Mouse (Mus musculus): ENCODE measurements around the gene Ifi27. TPM values are rescaled to one million over a fixed set of nuclear protein-coding genes. Genes with fewer than 3 reads are reported as not detected.
"Not testable (repeated sequence)": the region's sequence is repeated elsewhere in the genome, so short reads cannot be mapped to it uniquely, and the experiment has no call there.

Ifi27 gene
- polyA plus RNA-seq, 1 experiment from 2014 or later: 4.0 TPM

GRCm38 (mm10) chr12:103474481-103474880, 40.5 kb downstream of the Ifi27 start:
- Histone ChIP-seq H3K4me2 (replicated peaks) (no peak overlapping the region), H3K27me3 (replicated peaks) (no peaks in the 10 kb centered on the region), H3K9ac (no peak overlapping the region), H3K9me3 (no peaks in the 10 kb centered on the region), H3K27ac (no peak overlapping the region), H3K4me1 (no peaks in the 10 kb centered on the region), H3K36me3 (no peaks in the 10 kb centered on the region), H3K4me3 (no peak overlapping the region)
- 49% methylated on average over 2 of the region's 2 CpGs for WGBS
- no peak for ATAC-seq (ENCODE audit: low FRiP score, low read depth)

GRCm38 (mm10) chr12:103476779-103477389, 42.9 kb downstream of the Ifi27 start:
- Histone ChIP-seq H3K36me3 (no peaks in the 10 kb centered on the region), H3K9ac (no peak overlapping the region), H3K4me2 (replicated peaks) (no peak overlapping the region), H3K27me3 (replicated peaks) (no peaks in the 10 kb centered on the region), H3K27ac (no peak overlapping the region), H3K4me3 (no peak overlapping the region), H3K4me1 (no peaks in the 10 kb centered on the region), H3K9me3 (no peaks in the 10 kb centered on the region)
- no peak for ATAC-seq (ENCODE audit: low FRiP score, low read depth)
- WGBS: 81% methylated on average over 1 of the region's 1 CpGs

GRCm38 (mm10) chr12:103477461-103478015, 43.5 kb downstream of the Ifi27 start:
- H3K9me3 ChIP-seq: no peaks in the 10 kb centered on the region
- H3K9ac ChIP-seq: no peak overlapping the region
- no peaks in the 10 kb centered on the region for H3K36me3 ChIP-seq
- H3K4me3 ChIP-seq: no peak overlapping the region
- H3K27ac ChIP-seq: no peak overlapping the region
- no peaks in the 10 kb centered on the region for H3K4me1 ChIP-seq
- no peak overlapping the region for H3K4me2 ChIP-seq (replicated peaks)
- no peak for ATAC-seq (ENCODE audit: low FRiP score, low read depth)
- H3K27me3 ChIP-seq (replicated peaks): no peaks in the 10 kb centered on the region
- 79% methylated on average over 7 of the region's 7 CpGs for WGBS

- H3K9me3 ChIP-seq: no peaks in the 10 kb centered on the region
- no peak for ATAC-seq (ENCODE audit: low FRiP score, low read depth)
- H3K27ac ChIP-seq: no peak overlapping the region
- no peaks in the 10 kb centered on the region for H3K4me1 ChIP-seq
- no peak overlapping the region for H3K4me3 ChIP-seq
- no peak overlapping the region for H3K4me2 ChIP-seq (replicated peaks)
- H3K27me3 ChIP-seq (replicated peaks): no peaks in the 10 kb centered on the region
- 85% methylated on average over 5 of the region's 5 CpGs for WGBS
- no peaks in the 10 kb centered on the region for H3K36me3 ChIP-seq
- H3K9ac ChIP-seq: no peak overlapping the region
Measured at GRCm38 (mm10) chr12:103481671-103482070, 47.7 kb downstream of the Ifi27 start.

- ATAC-seq (ENCODE audit: low FRiP score, low read depth): no peak
- Histone ChIP-seq H3K9ac (no peak overlapping the region), H3K9me3 (no peaks in the 10 kb centered on the region), H3K36me3 (no peaks in the 10 kb centered on the region), H3K4me1 (no peaks in the 10 kb centered on the region), H3K4me3 (no peak overlapping the region), H3K27ac (no peak overlapping the region), H3K4me2 (replicated peaks) (no peak overlapping the region), H3K27me3 (replicated peaks) (no peaks in the 10 kb centered on the region)
- 85% methylated on average over 2 of the region's 2 CpGs for WGBS
Measured at GRCm38 (mm10) chr12:103482781-103483180, 48.8 kb downstream of the Ifi27 start.

- WGBS: 61% methylated on average over 9 of the region's 9 CpGs
- not testable (repeated sequence) for H3K27me3 ChIP-seq (replicated peaks)
Measured at GRCm38 (mm10) chr12:103484200-103484972, 50.4 kb downstream of the Ifi27 start.

GRCm38 (mm10) chr12:103486726-103487125, 52.7 kb downstream of the Ifi27 start:
- Histone ChIP-seq H3K9me3 (no peaks in the 10 kb centered on the region), H3K27me3 (replicated peaks) (no peaks in the 10 kb centered on the region), H3K27ac (no peak overlapping the region), H3K9ac (no peak overlapping the region), H3K36me3 (no peaks in the 10 kb centered on the region), H3K4me3 (no peak overlapping the region), H3K4me1 (no peaks in the 10 kb centered on the region), H3K4me2 (replicated peaks) (no peak overlapping the region)
- 81% methylated on average over 1 of the region's 1 CpGs for WGBS
- ATAC-seq (ENCODE audit: low FRiP score, low read depth): no peak

More at GRCm38 (mm10) chr12:103484200-103484972, 50.4 kb downstream of the Ifi27 start:
- H3K4me3 ChIP-seq; H3K36me3 ChIP-seq; H3K9me3 ChIP-seq; H3K4me1 ChIP-seq; H3K4me2 ChIP-seq (replicated peaks); ATAC-seq (ENCODE audit: low FRiP score, low read depth); H3K9ac ChIP-seq; H3K27ac ChIP-seq: not testable (repeated sequence)

GRCm38 (mm10) chr12:103487276-103487675, 53.3 kb downstream of the Ifi27 start:
- no peaks in the 10 kb centered on the region for H3K36me3 ChIP-seq
- H3K4me2 ChIP-seq (replicated peaks): no peak overlapping the region
- no peak overlapping the region for H3K9ac ChIP-seq
- no peaks in the 10 kb centered on the region for H3K4me1 ChIP-seq
- ATAC-seq (ENCODE audit: low FRiP score, low read depth): no peak
- H3K27me3 ChIP-seq (replicated peaks): no peaks in the 10 kb centered on the region
- WGBS: 80% methylated on average over 4 of the region's 4 CpGs
- H3K9me3 ChIP-seq: no peaks in the 10 kb centered on the region
- no peak overlapping the region for H3K27ac ChIP-seq
- H3K4me3 ChIP-seq: no peak overlapping the region

GRCm38 (mm10) chr12:103487750-103488149, 53.7 kb downstream of the Ifi27 start:
- H3K4me2 ChIP-seq (replicated peaks): no peak overlapping the region
- no peaks in the 10 kb centered on the region for H3K36me3 ChIP-seq
- no peak overlapping the region for H3K9ac ChIP-seq
- ATAC-seq (ENCODE audit: low FRiP score, low read depth): no peak
- H3K4me1 ChIP-seq: no peaks in the 10 kb centered on the region
- no peaks in the 10 kb centered on the region for H3K27me3 ChIP-seq (replicated peaks)
- H3K4me3 ChIP-seq: no peak overlapping the region
- H3K27ac ChIP-seq: no peak overlapping the region
- H3K9me3 ChIP-seq: no peaks in the 10 kb centered on the region
- WGBS: 77% methylated on average over 2 of the region's 2 CpGs

Other genes with a start within 250 kb of the Ifi27 start
- 2.4 and 3.1 TPM in 2 replicates for gene Prima1, start 192.1 kb upstream of the Ifi27 start, polyA plus RNA-seq (2016; fragmentation: Nextera tagmentation; extraction: Ambion mirVana)
- gene Fam181a, start 123.2 kb upstream of the Ifi27 start, polyA plus RNA-seq (2016; fragmentation: Nextera tagmentation; extraction: Ambion mirVana): 21.3 and 23.2 TPM in 2 replicates
- gene Asb2, start 78.2 kb upstream of the Ifi27 start, polyA plus RNA-seq (2016; fragmentation: Nextera tagmentation; extraction: Ambion mirVana): 2.0 and 2.7 TPM in 2 replicates
- gene Otub2, start 45.5 kb upstream of the Ifi27 start, polyA plus RNA-seq (2016; fragmentation: Nextera tagmentation; extraction: Ambion mirVana): 20.2 and 20.6 TPM in 2 replicates
- 0.79 and 1.1 TPM in 2 replicates for gene 9330161L09Rik, start 26.4 kb upstream of the Ifi27 start, polyA plus RNA-seq (2016; fragmentation: Nextera tagmentation; extraction: Ambion mirVana)
- gene Ddx24, start 8.4 kb upstream of the Ifi27 start, polyA plus RNA-seq (2016; fragmentation: Nextera tagmentation; extraction: Ambion mirVana): 104 and 126 TPM in 2 replicates
- gene Ifi27l2a, start 9.5 kb downstream of the Ifi27 start, polyA plus RNA-seq (2016; fragmentation: Nextera tagmentation; extraction: Ambion mirVana): 1.1 and 2.8 TPM in 2 replicates
- gene Ifi27l2b, start 23.0 kb downstream of the Ifi27 start, polyA plus RNA-seq (2016; fragmentation: Nextera tagmentation; extraction: Ambion mirVana): not detected in 2 replicates
- gene Ppp4r4, start 98.1 kb downstream of the Ifi27 start, polyA plus RNA-seq (2016; fragmentation: Nextera tagmentation; extraction: Ambion mirVana): 2.3 and 2.6 TPM in 2 replicates
- gene Serpina10, start 197.2 kb downstream of the Ifi27 start, polyA plus RNA-seq (2016; fragmentation: Nextera tagmentation; extraction: Ambion mirVana): 0.05 and 0.06 TPM in 2 replicates
- gene Serpina6, start 223.0 kb downstream of the Ifi27 start, polyA plus RNA-seq (2016; fragmentation: Nextera tagmentation; extraction: Ambion mirVana): 0.69 and 0.89 TPM in 2 replicates
- gene Serpina16, start 241.9 kb downstream of the Ifi27 start, polyA plus RNA-seq (2016; fragmentation: Nextera tagmentation; extraction: Ambion mirVana): not detected in 2 replicates

All from neural tube, embryonic 12.5 days (tissue).